Mouse (Mus musculus) R1 (cell line): ENCODE measurements at regions not wholly inside any gene's neighbourhood (a gene's known extent, or its start where the extent isn't known, plus 50 kb on each side); places are given as distances from the start of the nearest gene placed in this dataset.

ENCODE experiments used
- DNase-seq: peaks from one replicate; pipeline ENCODE4 v3.0.0-alpha.2; 2018; ENCODE audit warnings: low read depth, low spot score

- no peak for DNase-seq
Measured at GRCm38 (mm10) chr6:81731631-81732030, 191.8 kb upstream of the Gcfc2 start.

- no peak for DNase-seq
Measured at GRCm38 (mm10) chr6:81733527-81733926, 189.9 kb upstream of the Gcfc2 start.

DNA sequence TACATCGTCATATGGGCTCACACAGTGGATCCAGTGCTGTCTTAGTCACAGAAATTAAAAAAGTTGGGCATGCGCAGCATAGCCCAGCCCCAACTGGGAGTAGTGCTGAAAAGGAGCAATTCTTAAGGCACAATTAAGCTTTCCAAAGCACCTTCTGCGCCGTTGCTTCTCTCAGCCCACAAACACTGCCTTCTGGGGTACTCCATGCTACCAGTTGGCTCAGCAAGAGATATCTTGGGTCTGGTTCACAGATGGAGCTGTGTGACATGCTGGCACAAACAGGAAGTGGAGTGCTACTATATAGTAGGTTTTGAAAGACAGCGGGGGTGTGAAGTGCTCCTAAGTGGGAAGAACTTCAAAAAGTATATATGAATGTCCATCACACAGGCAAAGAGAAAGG is 185.0 kb upstream of the Gcfc2 start:
- DNase-seq: no peak

DNA sequence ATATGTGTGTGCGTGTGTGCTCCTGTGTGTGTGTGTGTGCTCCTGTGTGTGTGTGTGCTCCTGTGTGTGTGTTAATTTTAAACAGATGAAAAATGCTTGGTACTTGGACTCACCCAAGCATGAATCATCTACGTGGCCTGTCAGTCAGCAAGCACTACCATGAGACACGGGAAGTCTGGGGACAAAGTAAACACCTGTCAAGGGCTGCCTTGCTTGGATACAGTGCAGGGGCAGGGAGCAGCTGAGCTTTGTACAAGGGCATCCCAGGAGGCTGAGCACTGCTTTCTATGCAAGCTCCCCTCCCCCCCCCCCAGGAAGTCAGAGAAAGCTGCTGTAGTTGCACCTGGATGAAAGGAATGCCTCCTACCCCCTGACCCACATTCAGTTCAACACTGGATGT is 173.8 kb upstream of the Gcfc2 start:
- no peak for DNase-seq

DNA sequence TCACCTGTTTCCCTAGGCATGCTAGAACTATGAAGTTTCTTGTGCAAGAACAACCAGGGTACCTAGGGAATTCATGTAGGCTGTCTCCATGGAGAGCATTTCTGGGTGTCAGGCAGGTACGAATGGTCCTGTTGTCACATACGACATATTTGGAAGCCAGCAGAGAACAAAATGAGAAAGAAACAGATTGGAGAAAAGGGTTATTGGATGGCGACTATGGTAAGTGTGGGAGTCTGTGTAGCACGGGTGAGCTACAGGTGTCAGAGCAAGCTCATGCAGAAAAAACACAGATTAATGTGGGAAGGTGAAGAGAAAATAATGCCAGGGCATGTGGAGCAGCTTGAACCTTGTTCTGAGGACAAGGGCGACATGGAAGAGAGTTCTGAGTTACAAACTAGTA is 171.8 kb upstream of the Gcfc2 start:
- DNase-seq: no peak

- DNase-seq: no peak
Measured at GRCm38 (mm10) chr6:81756242-81756641, 167.2 kb upstream of the Gcfc2 start.

- DNase-seq: no peak
Measured at GRCm38 (mm10) chr6:81758876-81759275, 164.6 kb upstream of the Gcfc2 start.

DNA sequence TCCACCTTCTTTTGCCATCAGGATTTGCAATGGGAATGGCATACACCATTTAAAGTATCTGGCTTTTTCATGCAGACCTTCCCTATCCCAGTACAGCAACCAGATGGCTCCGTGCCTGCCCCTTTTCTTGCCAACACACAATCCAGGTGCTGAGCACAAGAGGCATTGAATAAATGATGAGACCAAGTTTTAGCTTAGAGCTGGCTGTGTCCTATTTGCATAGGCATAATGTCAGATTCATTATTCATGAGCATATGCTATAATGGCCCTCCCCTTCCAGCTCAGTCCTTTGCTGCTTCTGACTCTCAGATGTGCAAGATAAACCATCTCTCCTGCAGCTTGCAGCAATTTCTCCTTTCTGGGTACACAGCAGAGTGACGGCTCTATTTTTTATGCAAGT is 163.3 kb upstream of the Gcfc2 start:
- DNase-seq: no peak

- no peak for DNase-seq
Measured at GRCm38 (mm10) chr6:81765831-81766230, 157.6 kb upstream of the Gcfc2 start.

GRCm38 (mm10) chr6:81766800-81767199 is 156.7 kb upstream of the Gcfc2 start:
- DNase-seq: no peak

DNA sequence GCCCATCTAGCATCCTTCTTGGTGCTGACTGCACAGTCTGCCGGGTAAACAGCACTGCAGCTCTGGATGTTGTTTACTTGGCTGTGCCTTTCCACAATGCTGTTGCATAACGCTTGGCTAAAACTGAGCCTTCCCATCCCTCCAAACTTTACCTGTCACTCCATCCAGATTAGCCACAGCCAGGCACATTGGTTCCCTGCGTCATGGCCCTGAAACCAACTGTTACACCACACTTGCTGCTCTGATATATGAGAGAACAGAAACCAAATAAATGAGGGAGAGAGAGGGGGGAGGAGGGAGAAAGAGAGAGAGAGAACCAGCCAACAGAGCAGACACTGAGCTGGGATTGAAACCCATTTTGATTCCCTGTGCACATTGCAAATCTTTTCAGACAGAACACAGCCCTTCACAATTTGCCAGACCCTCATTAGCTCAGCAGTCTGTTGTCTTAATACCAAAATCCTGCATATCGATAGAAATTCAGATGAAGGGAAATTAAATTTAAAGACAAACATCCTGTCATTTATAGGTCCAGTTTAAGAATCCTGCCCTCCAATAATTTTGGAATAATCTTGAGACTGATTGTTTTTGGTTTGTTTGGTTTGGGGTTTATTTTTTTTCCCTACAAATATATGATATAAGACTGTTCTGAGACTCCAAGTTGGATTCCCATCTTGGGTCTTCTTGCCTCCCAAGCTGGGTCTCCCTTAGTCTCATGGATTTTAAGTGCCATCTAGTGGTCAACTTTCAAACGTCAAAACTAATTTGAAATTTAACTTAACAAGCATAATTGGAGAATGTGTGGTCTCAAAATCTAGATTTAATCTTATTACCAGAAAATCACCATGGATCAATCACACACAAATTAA is 154.6 kb upstream of the Gcfc2 start:
- peak; percentile 45 for DNase-seq

- DNase-seq: no peak
Measured at GRCm38 (mm10) chr6:81770301-81770700, 153.2 kb upstream of the Gcfc2 start.

DNA sequence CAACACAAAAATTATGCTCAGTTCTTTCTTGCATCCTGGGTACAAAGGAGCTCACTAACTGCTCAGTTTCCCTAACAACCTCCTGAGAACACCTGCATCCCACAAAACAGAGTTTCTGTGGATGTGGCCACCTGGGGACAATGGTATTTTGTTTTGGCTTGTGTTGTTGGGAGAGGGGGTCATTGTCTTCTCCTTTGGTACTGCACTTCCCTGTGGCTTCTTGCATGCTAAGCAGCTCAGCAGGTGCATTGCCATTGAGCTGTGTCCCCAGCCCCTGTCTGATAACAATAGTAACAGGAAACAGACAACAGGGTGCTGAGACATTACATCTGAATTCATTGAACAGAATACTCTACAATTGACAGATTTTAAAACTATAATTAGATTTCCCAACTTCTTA is 151.6 kb upstream of the Gcfc2 start:
- peak; percentile 89 for DNase-seq

DNA sequence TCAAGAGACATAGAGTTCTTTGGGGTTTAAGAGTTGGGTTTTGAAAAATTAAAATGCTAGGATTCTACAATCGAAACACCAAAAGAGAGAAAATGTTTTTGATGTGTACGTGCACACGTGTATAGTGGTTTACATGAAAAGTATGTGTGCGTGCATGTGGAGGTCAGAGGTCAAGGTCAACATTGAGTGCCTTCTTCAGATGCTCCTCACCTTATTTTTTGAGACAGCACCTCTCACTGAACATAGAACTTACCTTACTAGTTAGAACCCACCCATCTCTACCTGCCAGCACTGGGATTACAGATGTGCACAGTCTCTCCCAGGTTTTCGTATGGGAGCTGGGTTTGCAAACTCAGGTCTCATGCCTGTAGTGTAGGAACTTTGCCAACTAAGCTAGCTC is 141.3 kb upstream of the Gcfc2 start:
- DNase-seq: no peak

GRCm38 (mm10) chr6:81782815-81783435 is 140.5 kb upstream of the Gcfc2 start:
- DNase-seq: no peak

GRCm38 (mm10) chr6:81795281-81795680 is 128.2 kb upstream of the Gcfc2 start:
- DNase-seq: peak; percentile 90

GRCm38 (mm10) chr6:81800822-81801221 is 122.6 kb upstream of the Gcfc2 start:
- no peak for DNase-seq

- DNase-seq: no peak
Measured at GRCm38 (mm10) chr6:81801804-81802203, 121.7 kb upstream of the Gcfc2 start.

DNA sequence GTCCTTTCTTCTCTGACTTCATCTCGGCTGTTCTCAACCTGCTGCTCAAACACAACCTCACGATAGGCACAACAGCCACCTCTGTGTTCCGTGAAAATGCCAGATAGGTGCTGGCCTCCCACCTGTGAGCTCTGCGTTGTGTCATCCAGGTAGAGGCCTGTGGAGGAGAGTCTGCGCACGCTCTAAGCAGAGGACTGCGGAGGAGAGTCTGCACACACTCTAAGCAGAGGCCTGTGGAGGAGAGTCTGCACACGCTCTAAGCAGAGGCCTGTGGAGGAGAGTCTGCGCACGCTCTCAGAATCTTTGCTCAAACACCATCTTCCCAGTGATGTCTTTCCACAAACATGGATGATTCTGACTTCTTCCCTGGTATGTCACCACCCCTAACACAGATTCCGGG is 117.5 kb upstream of the Gcfc2 start:
- no peak for DNase-seq

DNA sequence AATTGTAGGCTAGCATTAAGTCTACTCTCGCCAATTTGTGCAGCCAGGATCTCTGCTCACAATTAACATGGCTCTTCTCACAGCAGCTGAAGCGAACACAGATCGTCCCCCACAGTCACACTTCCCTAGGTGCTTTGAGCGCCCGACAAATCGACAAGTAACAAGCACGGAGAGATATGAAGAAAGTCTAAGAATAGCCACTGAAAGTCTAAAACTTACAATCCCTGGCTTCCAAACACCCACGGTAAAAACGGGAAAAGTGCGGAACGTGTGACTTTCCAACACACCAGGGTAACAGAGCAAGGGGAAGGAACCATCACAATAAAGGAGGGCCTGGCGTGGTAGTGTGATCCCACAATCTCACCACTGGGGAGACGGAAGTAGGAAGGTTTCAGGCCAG is 114.8 kb upstream of the Gcfc2 start:
- no peak for DNase-seq

GRCm38 (mm10) chr6:81815248-81815961 is 108.1 kb upstream of the Gcfc2 start:
- DNase-seq: no peak

- no peak for DNase-seq
Measured at GRCm38 (mm10) chr6:81815962-81816338, 107.5 kb upstream of the Gcfc2 start.
